Mouse (Mus musculus): Measurements from ENCODE around the gene Snrpd2. TPM values are rescaled to one million over a fixed set of nuclear protein-coding genes. Genes with fewer than 3 reads are reported as not detected.
A peak's percentile ranks its signal among the peaks of the same experiment; 100 is the strongest.

Snrpd2 gene
- polyA plus RNA-seq, 1 experiment = 135 TPM

DNA sequence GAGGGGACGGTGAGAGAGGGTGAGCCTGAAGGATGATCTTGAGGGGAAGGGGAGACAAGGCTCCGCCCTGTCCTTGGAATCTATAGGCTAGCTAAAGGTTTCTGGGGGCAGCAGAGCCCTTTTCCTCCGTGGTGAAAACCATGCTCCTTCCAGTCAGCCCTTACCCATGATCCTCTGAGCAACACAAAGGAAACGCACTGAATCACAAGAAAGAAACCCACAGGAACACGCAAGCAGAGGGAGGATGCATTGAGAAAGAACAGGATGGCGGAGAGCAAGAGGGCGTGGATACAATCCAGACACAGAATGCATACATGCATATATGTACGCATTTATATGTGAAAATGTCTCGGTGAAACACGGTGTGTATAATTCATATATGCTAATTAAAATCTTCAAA lies 20.0 kb downstream of the Snrpd2 start:
- Histone ChIP-seq H3K27ac (ENCODE audit: control insufficient read depth, insufficient read depth, low read depth, low read length) (no peak overlapping the region), H3K4me3 (ENCODE audit: control insufficient read depth, low read depth, low read length) (no peak overlapping the region), H3K27me3 (ENCODE audit: control insufficient read depth, insufficient read depth, low read length) (no peaks in the 10 kb centered on the region), H3K4me1 (ENCODE audit: control insufficient read depth, insufficient read depth, low read length) (peaks cover 29% of the 10 kb centered on the region), H3K36me3 (ENCODE audit: control insufficient read depth, insufficient read depth, low read length) (no peaks in the 10 kb centered on the region)
- TF ChIP-seq CTCF (IDR thresholded peaks at IDR 0.05; ENCODE audit: control insufficient read depth, insufficient read depth, insufficient replicate concordance, low read depth, low read length) = no peak
- TF ChIP-seq POLR2A (IDR thresholded peaks at IDR 0.05; ENCODE audit: control insufficient read depth, low read depth, low read length) = no peak

GRCm38 (mm10) chr7:19170142-19170541 lies 20.6 kb downstream of the Snrpd2 start:
- Histone ChIP-seq H3K36me3 (ENCODE audit: control insufficient read depth, insufficient read depth, low read length) (no peaks in the 10 kb centered on the region), H3K27me3 (ENCODE audit: control insufficient read depth, insufficient read depth, low read length) (no peaks in the 10 kb centered on the region), H3K4me3 (ENCODE audit: control insufficient read depth, low read depth, low read length) (no peak overlapping the region), H3K4me1 (ENCODE audit: control insufficient read depth, insufficient read depth, low read length) (peaks cover 26% of the 10 kb centered on the region), H3K27ac (ENCODE audit: control insufficient read depth, insufficient read depth, low read depth, low read length) (no peak overlapping the region)
- TF ChIP-seq CTCF (IDR thresholded peaks at IDR 0.05; ENCODE audit: control insufficient read depth, insufficient read depth, insufficient replicate concordance, low read depth, low read length) (no peak), POLR2A (IDR thresholded peaks at IDR 0.05; ENCODE audit: control insufficient read depth, low read depth, low read length) (no peak)

DNA sequence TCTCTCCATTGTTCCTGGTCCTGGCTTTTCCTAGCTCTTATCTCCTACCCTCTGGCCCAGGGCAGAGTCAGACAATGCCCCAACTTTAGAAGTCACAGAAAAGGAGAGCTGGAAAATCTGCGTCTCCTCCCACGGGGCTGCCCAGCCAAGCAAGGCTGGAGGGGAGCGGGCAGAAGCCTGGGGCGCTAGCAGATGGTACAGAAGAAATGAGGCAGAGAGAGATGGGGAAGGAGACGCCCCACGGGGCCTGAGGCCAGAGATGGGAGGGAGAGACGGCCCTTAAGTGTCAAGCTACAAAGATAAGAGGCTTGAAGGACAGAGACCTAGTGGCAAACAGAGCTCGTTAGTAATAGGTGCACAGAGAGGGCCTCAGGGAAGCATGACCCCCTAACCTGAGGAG lies 22.3 kb downstream of the Snrpd2 start:
- Histone ChIP-seq H3K27me3 (ENCODE audit: control insufficient read depth, insufficient read depth, low read length) (no peaks in the 10 kb centered on the region; the same call in 1 of the 2 replicates), H3K27ac (ENCODE audit: control insufficient read depth, insufficient read depth, low read depth, low read length) (no peak overlapping the region), H3K4me1 (ENCODE audit: control insufficient read depth, insufficient read depth, low read length) (peaks cover 31% of the 10 kb centered on the region), H3K36me3 (ENCODE audit: control insufficient read depth, insufficient read depth, low read length) (no peaks in the 10 kb centered on the region), H3K4me3 (ENCODE audit: control insufficient read depth, low read depth, low read length) (no peak overlapping the region)
- TF ChIP-seq CTCF (IDR thresholded peaks at IDR 0.05; ENCODE audit: control insufficient read depth, insufficient read depth, insufficient replicate concordance, low read depth, low read length) = no peak
- no peak for TF ChIP-seq POLR2A (IDR thresholded peaks at IDR 0.05; ENCODE audit: control insufficient read depth, low read depth, low read length)

- Histone ChIP-seq H3K27ac (ENCODE audit: control insufficient read depth, insufficient read depth, low read depth, low read length) (no peak overlapping the region), H3K4me3 (ENCODE audit: control insufficient read depth, low read depth, low read length) (peak overlapping the region; percentile 22; the same call in 1 of the 2 replicates), H3K36me3 (ENCODE audit: control insufficient read depth, insufficient read depth, low read length) (no peaks in the 10 kb centered on the region), H3K27me3 (ENCODE audit: control insufficient read depth, insufficient read depth, low read length) (peaks cover under 1% of the 10 kb centered on the region; the same call in 1 of the 2 replicates), H3K4me1 (ENCODE audit: control insufficient read depth, insufficient read depth, low read length) (peaks cover 34% of the 10 kb centered on the region)
- TF ChIP-seq CTCF (IDR thresholded peaks at IDR 0.05; ENCODE audit: control insufficient read depth, insufficient read depth, insufficient replicate concordance, low read depth, low read length) (peak; percentile 65), POLR2A (IDR thresholded peaks at IDR 0.05; ENCODE audit: control insufficient read depth, low read depth, low read length) (no peak)
Measured at GRCm38 (mm10) chr7:19172874-19173273, 23.4 kb downstream of the Snrpd2 start.

- no peaks in the 10 kb centered on the region for H3K36me3 ChIP-seq (ENCODE audit: control insufficient read depth, insufficient read depth, low read length)
- H3K4me3 ChIP-seq (ENCODE audit: control insufficient read depth, low read depth, low read length) = peak within 1 kb of the TSS; percentile 84
- H3K4me1 ChIP-seq (ENCODE audit: control insufficient read depth, insufficient read depth, low read length) = peaks cover 46% of the 10 kb centered on the region
- TF ChIP-seq CTCF (IDR thresholded peaks at IDR 0.05; ENCODE audit: control insufficient read depth, insufficient read depth, insufficient replicate concordance, low read depth, low read length) = no peak
- peaks cover 7% of the 10 kb centered on the region for H3K27me3 ChIP-seq (ENCODE audit: control insufficient read depth, insufficient read depth, low read length)
- no peak within 1 kb of the TSS for H3K27ac ChIP-seq (ENCODE audit: control insufficient read depth, insufficient read depth, low read depth, low read length)
Measured at GRCm38 (mm10) chr7:19175708-19176515, 26.4 kb downstream of the Snrpd2 start, which contains the start of gene Eml2. Gene Eml2, plus strand, starts transcription at chr7:19176421.

DNA sequence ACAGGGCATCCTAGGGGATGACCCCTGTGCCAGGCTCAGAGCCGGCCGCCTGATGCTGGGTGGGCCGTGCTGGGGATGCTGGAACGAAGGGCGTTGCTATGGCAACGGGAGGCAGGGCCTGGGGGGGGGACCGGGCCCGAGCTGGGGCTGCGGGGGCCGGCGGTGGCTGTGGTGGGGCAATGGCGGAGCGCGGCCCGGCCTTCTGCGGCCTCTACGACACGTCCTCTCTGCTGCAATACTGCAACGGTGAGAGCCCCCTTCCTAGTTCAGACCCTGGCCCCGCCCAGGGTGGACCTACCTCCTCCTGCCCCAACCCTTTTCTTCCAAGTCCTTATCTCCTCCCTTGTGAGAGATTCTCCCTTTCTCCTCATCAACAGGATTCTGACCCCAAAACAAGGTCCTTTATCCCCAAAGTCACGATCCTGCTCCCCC lies 27.0 kb downstream of the Snrpd2 start:
- TF ChIP-seq CTCF (IDR thresholded peaks at IDR 0.05; ENCODE audit: control insufficient read depth, insufficient read depth, insufficient replicate concordance, low read depth, low read length) (no peak), POLR2A (IDR thresholded peaks at IDR 0.05; ENCODE audit: control insufficient read depth, low read depth, low read length) (0 out of 2 replicates have a peak, but pooled peaks have one; percentile 5)
- Histone ChIP-seq H3K27ac (ENCODE audit: control insufficient read depth, insufficient read depth, low read depth, low read length) (no peak overlapping the region), H3K27me3 (ENCODE audit: control insufficient read depth, insufficient read depth, low read length) (peaks cover 7% of the 10 kb centered on the region), H3K4me1 (ENCODE audit: control insufficient read depth, insufficient read depth, low read length) (peaks cover 51% of the 10 kb centered on the region), H3K36me3 (ENCODE audit: control insufficient read depth, insufficient read depth, low read length) (no peaks in the 10 kb centered on the region), H3K4me3 (ENCODE audit: control insufficient read depth, low read depth, low read length) (peak overlapping the region; percentile 84)

GRCm38 (mm10) chr7:19177216-19177615 lies 27.7 kb downstream of the Snrpd2 start:
- no peak overlapping the region for H3K27ac ChIP-seq (ENCODE audit: control insufficient read depth, insufficient read depth, low read depth, low read length)
- TF ChIP-seq POLR2A (IDR thresholded peaks at IDR 0.05; ENCODE audit: control insufficient read depth, low read depth, low read length) (0 out of 2 replicates have a peak, but pooled peaks have one; percentile 8), CTCF (IDR thresholded peaks at IDR 0.05; ENCODE audit: control insufficient read depth, insufficient read depth, insufficient replicate concordance, low read depth, low read length) (no peak)
- peaks cover 49% of the 10 kb centered on the region for H3K4me1 ChIP-seq (ENCODE audit: control insufficient read depth, insufficient read depth, low read length)
- H3K36me3 ChIP-seq (ENCODE audit: control insufficient read depth, insufficient read depth, low read length) = no peaks in the 10 kb centered on the region
- H3K27me3 ChIP-seq (ENCODE audit: control insufficient read depth, insufficient read depth, low read length) = peaks cover 7% of the 10 kb centered on the region
- peak overlapping the region; percentile 84 for H3K4me3 ChIP-seq (ENCODE audit: control insufficient read depth, low read depth, low read length)
